ENCODE assay signal across 18 mouse cellular contexts in the genomic region with DNA sequence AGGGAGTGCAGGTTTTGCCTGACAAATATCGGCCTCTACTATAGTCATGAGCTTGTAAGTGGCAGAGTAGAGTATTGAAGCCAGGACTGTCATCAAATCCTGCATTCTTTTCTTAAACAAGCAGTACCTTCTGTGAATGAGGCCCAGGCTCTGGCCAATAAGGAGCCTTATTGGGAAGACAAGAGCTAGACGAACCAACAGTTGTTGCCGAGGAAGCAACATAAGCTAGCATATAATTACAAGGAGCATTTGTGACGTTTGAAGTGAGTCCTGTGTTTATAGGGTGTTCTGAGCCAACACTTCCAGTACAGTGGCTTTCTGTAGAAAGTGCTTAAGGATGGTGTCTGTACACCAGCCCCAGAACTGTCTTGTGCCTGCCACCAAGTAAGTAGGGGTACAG. TPM values are rescaled to one million over a fixed set of nuclear protein-coding genes. Genes with fewer than 3 reads are reported as not detected.
A peak's percentile ranks its signal among the peaks of the same experiment; 100 is the strongest.
DNase-seq lines count a peak whose midpoint lies in the region; ATAC-seq lines count a peak whose summit lies in the region.
"Had no signal": no experiment of that assay in that cellular context is flagged by ENCODE, and none has a peak within 500 bp of the region (broad histone marks: within the 10 kb centered on the region; RNA-seq: fewer than 3 reads in every experiment).

No protein-coding gene starts in this region.

- 0 out of 2 replicates have a peak overlapping the region, but pooled peaks have one; percentile 11 for H3K4me2 ChIP-seq in limb, embryonic 11.5 days (ENCODE audit: low read depth, severe bottlenecking)
- peak overlapping the region; percentile 82; the same call in 1 of the 2 replicates for H3K4me2 ChIP-seq in embryonic facial prominence, embryonic 12.5 days (replicated peaks)
- peak overlapping the region; percentile 89 for H3K4me2 ChIP-seq in hindbrain, embryonic 15.5 days
- H3K4me2 ChIP-seq in neural tube, embryonic 14.5 days (ENCODE audit: low read depth, low read length): peak overlapping the region; percentile 54
- H3K4me2 ChIP-seq: kidney, embryonic 15.5 days had no signal

- no peak for ATAC-seq in limb, embryonic 11.5 days (ENCODE audit: insufficient number of reproducible peaks, low FRiP score, low TSS enrichment, low read depth)
- no peak for ATAC-seq in embryonic facial prominence, embryonic 12.5 days (ENCODE audit: insufficient number of reproducible peaks, insufficient read depth, low FRiP score, low TSS enrichment)
- no peak for ATAC-seq in hindbrain, embryonic 15.5 days (ENCODE audit: low FRiP score, low read depth)
- ATAC-seq in neural tube, embryonic 14.5 days (ENCODE audit: low read depth): no peak
- ATAC-seq: liver, postnatal 0 days had no signal

- H3K27me3 ChIP-seq in limb, embryonic 11.5 days (ENCODE audit: control insufficient read depth, insufficient read depth, low read length): no peaks in the 10 kb centered on the region
- no peaks in the 10 kb centered on the region for H3K27me3 ChIP-seq in limb, embryonic 10.5 days (ENCODE audit: low read depth, poor library complexity, severe bottlenecking)
- no peaks in the 10 kb centered on the region for H3K27me3 ChIP-seq in embryonic facial prominence, embryonic 12.5 days
- H3K27me3 ChIP-seq in hindbrain, embryonic 15.5 days: no peaks in the 10 kb centered on the region
- no peaks in the 10 kb centered on the region for H3K27me3 ChIP-seq in neural tube, embryonic 14.5 days (ENCODE audit: control insufficient read depth, insufficient read depth, low read length)
- H3K27me3 ChIP-seq: kidney, embryonic 15.5 days had no signal

- no peaks in the 10 kb centered on the region; the same call in 1 of the 2 replicates for H3K36me3 ChIP-seq in limb, embryonic 11.5 days (ENCODE audit: control insufficient read depth, insufficient read depth, low read length)
- peaks cover 33% of the 10 kb centered on the region for H3K36me3 ChIP-seq in limb, embryonic 10.5 days
- H3K36me3 ChIP-seq in embryonic facial prominence, embryonic 12.5 days: no peaks in the 10 kb centered on the region
- no peaks in the 10 kb centered on the region for H3K36me3 ChIP-seq in hindbrain, embryonic 15.5 days
- H3K36me3 ChIP-seq in neural tube, embryonic 14.5 days (ENCODE audit: control insufficient read depth, insufficient read depth, low read length): no peaks in the 10 kb centered on the region
- H3K36me3 ChIP-seq: kidney, embryonic 15.5 days had no signal

- WGBS in limb, embryonic 11.5 days: 46% methylated on average over 4 of the region's 4 CpGs
- 55% methylated on average over 4 of the region's 4 CpGs for WGBS in limb, embryonic 10.5 days
- WGBS in embryonic facial prominence, embryonic 12.5 days: 51% methylated on average over 4 of the region's 4 CpGs
- WGBS in hindbrain, embryonic 15.5 days: 39% methylated on average over 4 of the region's 4 CpGs
- WGBS in neural tube, embryonic 14.5 days: 38% methylated on average over 4 of the region's 4 CpGs

- H3K4me1 ChIP-seq in limb, embryonic 11.5 days (ENCODE audit: control insufficient read depth, insufficient read depth, low read length): peaks cover 65% of the 10 kb centered on the region
- H3K4me1 ChIP-seq in limb, embryonic 10.5 days: peaks cover 98% of the 10 kb centered on the region
- peaks cover 81% of the 10 kb centered on the region for H3K4me1 ChIP-seq in embryonic facial prominence, embryonic 12.5 days
- peaks cover 91% of the 10 kb centered on the region for H3K4me1 ChIP-seq in hindbrain, embryonic 15.5 days (replicated peaks)
- H3K4me1 ChIP-seq in neural tube, embryonic 14.5 days (ENCODE audit: control insufficient read depth, insufficient read depth, low read length): peaks cover 58% of the 10 kb centered on the region

- H3K9ac ChIP-seq in limb, embryonic 11.5 days (ENCODE audit: low read length): no peak overlapping the region
- H3K9ac ChIP-seq in embryonic facial prominence, embryonic 12.5 days: no peak overlapping the region
- no peak overlapping the region for H3K9ac ChIP-seq in hindbrain, embryonic 15.5 days
- H3K9ac ChIP-seq in neural tube, embryonic 14.5 days (replicated peaks; ENCODE audit: low read depth, low read length): no peak overlapping the region
- H3K9ac ChIP-seq: kidney, embryonic 15.5 days; liver, postnatal 0 days had no signal

- no peak overlapping the region for H3K4me3 ChIP-seq in limb, embryonic 11.5 days (ENCODE audit: low read depth, low read length)
- H3K4me3 ChIP-seq in limb, embryonic 10.5 days: no peak overlapping the region
- no peak overlapping the region for H3K4me3 ChIP-seq in embryonic facial prominence, embryonic 12.5 days
- no peak overlapping the region for H3K4me3 ChIP-seq in hindbrain, embryonic 15.5 days
- H3K4me3 ChIP-seq in neural tube, embryonic 14.5 days (ENCODE audit: low read depth, low read length): no peak overlapping the region
- H3K4me3 ChIP-seq: heart, adult 2 months; kidney, embryonic 15.5 days; left cerebral cortex, adult 2 months had no signal

- H3K27ac ChIP-seq in limb, embryonic 11.5 days (replicated peaks; ENCODE audit: low read depth, low read length): no peak overlapping the region
- no peak overlapping the region for H3K27ac ChIP-seq in limb, embryonic 10.5 days
- no peak overlapping the region for H3K27ac ChIP-seq in embryonic facial prominence, embryonic 12.5 days
- no peak overlapping the region for H3K27ac ChIP-seq in hindbrain, embryonic 15.5 days (replicated peaks)
- H3K27ac ChIP-seq in neural tube, embryonic 14.5 days (ENCODE audit: low read depth, low read length): no peak overlapping the region
- H3K27ac ChIP-seq: heart, adult 2 months; kidney, embryonic 15.5 days; left cerebral cortex, adult 2 months had no signal

- DNase-seq in limb, embryonic 11.5 days (ENCODE audit: low spot score): no peak
- no peak for DNase-seq in limb, embryonic 10.5 days (ENCODE audit: low spot score)
- no peak for DNase-seq in MN1 (ENCODE audit: low spot score)
- DNase-seq in kidney, postnatal 36 days: no peak
- DNase-seq: adrenal gland, postnatal 36 days; cerebellum, adult 9-11 months; gastrocnemius, postnatal 14 days; heart, adult 2 months; heart, postnatal 10 days; liver; liver, postnatal 0 days; lung, postnatal 36 days; right cerebral cortex, postnatal 14 days had no signal

- H3K9me3 ChIP-seq in limb, embryonic 11.5 days (ENCODE audit: control insufficient read depth, low read length): no peaks in the 10 kb centered on the region
- H3K9me3 ChIP-seq in limb, embryonic 10.5 days (replicated peaks): no peaks in the 10 kb centered on the region
- H3K9me3 ChIP-seq in embryonic facial prominence, embryonic 12.5 days: no peaks in the 10 kb centered on the region
- no peaks in the 10 kb centered on the region for H3K9me3 ChIP-seq in hindbrain, embryonic 15.5 days
- no peaks in the 10 kb centered on the region for H3K9me3 ChIP-seq in neural tube, embryonic 14.5 days (ENCODE audit: control insufficient read depth, low read length)
- H3K9me3 ChIP-seq: kidney, embryonic 15.5 days had no signal

RNA-seq across cellular contexts. Expression of a gene that starts 5.9 kb away (rescaled TPM):
- 57.5 and 60.1 TPM in 2 replicates for polyA plus RNA-seq in limb, embryonic 11.5 days (2014; fragmentation: Nextera tagmentation; extraction: Ambion mirVana)
- polyA plus RNA-seq in limb, embryonic 10.5 days (2016; fragmentation: Nextera tagmentation; extraction: Ambion mirVana): 59.9 and 84.9 TPM in 2 replicates
- 92.3 and 93.3 TPM in 2 replicates for polyA plus RNA-seq in embryonic facial prominence, embryonic 12.5 days (2016; fragmentation: Nextera tagmentation; extraction: Ambion mirVana)
- 80.2 and 90.6 TPM in 2 replicates for polyA plus RNA-seq in hindbrain, embryonic 15.5 days (2015; fragmentation: Nextera tagmentation; extraction: Ambion mirVana)
- 58.8 and 66.4 TPM in 2 replicates for polyA plus RNA-seq in neural tube, embryonic 14.5 days (2014; fragmentation: Nextera tagmentation; extraction: Ambion mirVana)

Comparison
In these comparisons a context has a peak if more than half of its experiments do, and no peak if none do; other contexts are left out.
1. H3K4me2 ChIP-seq: peak in every context shown above with its lines; median percentile 89 in hindbrain, embryonic 15.5 days; 82 in embryonic facial prominence, embryonic 12.5 days; 54 in neural tube, embryonic 14.5 days; 11 in limb, embryonic 11.5 days.